Mouse (Mus musculus): ENCODE measurements around the gene Plscr3.

DNA sequence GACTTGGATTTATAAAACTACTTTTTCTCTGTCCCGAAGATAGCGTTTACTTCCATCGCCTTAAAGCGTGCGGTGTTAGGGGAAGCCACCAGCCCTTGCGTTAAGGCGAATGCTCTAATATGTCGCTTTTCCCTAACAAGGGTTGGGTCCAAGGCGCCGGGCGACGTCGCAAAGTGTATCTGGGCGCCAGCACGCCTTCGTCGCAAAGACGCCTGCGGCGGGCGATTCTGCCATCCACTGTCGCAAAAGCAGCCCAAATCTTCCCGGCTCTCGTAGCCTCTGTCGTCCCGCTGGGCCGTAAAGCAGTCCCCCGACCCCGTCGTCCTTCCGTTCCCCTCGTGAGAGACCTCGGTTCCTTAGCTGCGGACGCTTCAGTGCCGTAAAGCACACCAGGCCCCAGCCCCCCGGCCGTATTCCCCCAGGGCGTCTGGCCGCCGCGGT lies 55.2 kb downstream of the Plscr3 start:
- TF ChIP-seq CTCF (IDR thresholded peaks at IDR 0.05; ENCODE audit: low read depth, low read length) (no peak), GATA1 (IDR thresholded peaks at IDR 0.05; ENCODE audit: borderline replicate concordance, low read length) (no peak)
